Mouse (Mus musculus): ENCODE results near the gene Arhgef16. TPM values are rescaled to one million over a fixed set of nuclear protein-coding genes. Genes with fewer than 3 reads are reported as not detected.
A peak's percentile ranks its signal among the peaks of the same experiment; 100 is the strongest.

Gene Arhgef16
- 0.72 and 1.1 TPM in 2 replicates for polyA plus RNA-seq (2012; rRNA removed)

GRCm38 (mm10) chr4:154301466-154301881 is at the start of gene Arhgef16:
Arhgef16 (minus strand) TSS chr4:154301676.
- H3K36me3 ChIP-seq (ENCODE audit: control insufficient read depth, insufficient read depth, low read length), result no peaks in the 10 kb centered on the region
- peaks cover 3% of the 10 kb centered on the region; the same call in 1 of the 2 replicates for H3K4me1 ChIP-seq (ENCODE audit: control insufficient read depth, insufficient read depth, insufficient read length)
- TF ChIP-seq POLR2A (IDR thresholded peaks at IDR 0.05; ENCODE audit: low read depth, low read length) (no peak), CTCF (IDR thresholded peaks at IDR 0.05; ENCODE audit: extremely low read depth, insufficient read depth, insufficient read length, insufficient replicate concordance) (peak; percentile 62; the same call in 1 of the 2 replicates)
- H3K27me3 ChIP-seq (ENCODE audit: control insufficient read depth, insufficient read depth, low read length), result no peaks in the 10 kb centered on the region
- H3K4me3 ChIP-seq (ENCODE audit: extremely low read depth, insufficient read depth, insufficient read length), result no peak within 1 kb of the TSS
- no peak within 1 kb of the TSS for H3K27ac ChIP-seq (ENCODE audit: insufficient read depth, low read length)
- no peak for DNase-seq (ENCODE audit: low read depth in 1 of 2, low spot score in 2 of 2)
- WGBS, result 18% methylated on average over 7 of the region's 7 CpGs

DNA sequence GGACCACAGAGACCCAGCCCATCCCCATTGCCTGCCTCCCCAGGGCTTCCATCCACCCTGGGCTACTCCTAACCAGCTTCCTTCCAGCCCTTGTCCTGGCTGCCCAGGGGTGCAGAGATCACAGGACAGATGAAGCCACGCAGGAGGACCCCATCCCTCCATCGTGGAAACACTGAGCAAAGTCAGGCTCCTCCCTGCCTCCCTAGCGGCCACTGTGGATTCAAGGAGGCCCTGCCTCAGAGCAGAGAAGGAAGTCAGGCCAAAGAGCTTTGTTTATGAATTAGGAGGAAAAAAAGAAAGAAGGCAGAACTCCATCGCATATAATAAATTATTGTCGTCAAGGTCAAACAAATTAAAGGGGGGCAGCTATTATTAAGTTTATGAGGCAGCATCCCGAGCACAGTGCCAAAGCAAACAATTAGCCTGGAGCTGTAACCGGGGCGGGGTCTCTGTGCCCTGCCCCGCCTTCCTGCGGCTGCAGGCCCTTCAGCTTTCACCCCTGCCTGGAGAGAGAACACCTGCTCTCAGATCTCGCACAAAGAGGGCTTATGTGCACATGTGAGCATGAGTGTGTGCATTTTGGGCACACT is 46.8 kb upstream of the Arhgef16 start:
- DNase-seq (ENCODE audit: low read depth in 1 of 2, low spot score in 2 of 2), result no peak
- Histone ChIP-seq H3K27me3 (ENCODE audit: control insufficient read depth, insufficient read depth, low read length) (no peaks in the 10 kb centered on the region), H3K27ac (ENCODE audit: insufficient read depth, low read length) (no peak overlapping the region), H3K4me3 (ENCODE audit: extremely low read depth, insufficient read depth, insufficient read length) (no peak overlapping the region), H3K36me3 (ENCODE audit: control insufficient read depth, insufficient read depth, low read length) (no peaks in the 10 kb centered on the region), H3K4me1 (ENCODE audit: control insufficient read depth, insufficient read depth, insufficient read length) (no peaks in the 10 kb centered on the region)
- TF ChIP-seq POLR2A (IDR thresholded peaks at IDR 0.05; ENCODE audit: low read depth, low read length) (no peak), CTCF (IDR thresholded peaks at IDR 0.05; ENCODE audit: extremely low read depth, insufficient read depth, insufficient read length, insufficient replicate concordance) (no peak)
- WGBS, result 79% methylated on average over 11 of the region's 11 CpGs

DNA sequence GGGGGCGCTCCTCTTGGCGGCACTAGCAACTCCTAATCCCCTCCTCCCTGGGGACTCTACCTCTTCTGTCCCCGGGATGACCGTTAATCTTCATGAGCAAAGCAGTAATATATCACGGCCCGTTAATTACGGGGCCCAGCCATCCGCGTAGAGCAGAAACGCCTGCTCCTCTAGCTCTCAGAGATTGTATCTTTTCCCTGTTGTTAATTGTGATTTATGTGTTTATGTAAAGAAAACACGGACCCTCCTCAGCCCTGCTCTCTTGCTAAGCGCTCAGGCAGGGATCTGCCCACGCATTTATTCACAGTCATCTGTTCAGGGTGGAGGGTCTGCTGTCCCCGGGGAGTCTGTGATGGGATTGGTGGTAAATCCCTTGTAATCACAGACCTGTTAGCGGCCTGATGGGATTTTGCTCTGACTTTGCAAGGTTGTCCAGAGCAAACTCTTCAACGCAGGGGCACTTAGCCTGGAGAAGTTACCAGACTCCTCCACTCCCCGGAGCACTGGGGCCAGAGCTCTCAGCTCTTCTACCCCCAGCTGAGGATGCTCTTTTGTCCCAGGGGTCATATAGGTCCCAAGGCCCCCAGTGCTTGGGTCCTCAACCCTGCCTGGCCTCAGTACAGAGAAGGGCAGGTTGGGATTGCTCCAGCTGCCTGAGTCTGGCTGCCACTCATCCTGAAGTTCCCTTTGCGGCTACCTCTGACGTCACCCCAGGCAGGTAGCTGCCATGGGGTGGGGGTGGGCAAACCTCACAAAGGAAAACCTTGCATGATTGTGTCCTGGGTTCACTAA is 45.5 kb upstream of the Arhgef16 start:
- H3K4me1 ChIP-seq (ENCODE audit: control insufficient read depth, insufficient read depth, insufficient read length), result no peaks in the 10 kb centered on the region
- H3K4me3 ChIP-seq (ENCODE audit: extremely low read depth, insufficient read depth, insufficient read length), result no peak overlapping the region
- no peak overlapping the region for H3K27ac ChIP-seq (ENCODE audit: insufficient read depth, low read length)
- no peaks in the 10 kb centered on the region for H3K36me3 ChIP-seq (ENCODE audit: control insufficient read depth, insufficient read depth, low read length)
- TF ChIP-seq POLR2A (IDR thresholded peaks at IDR 0.05; ENCODE audit: low read depth, low read length) (no peak), CTCF (IDR thresholded peaks at IDR 0.05; ENCODE audit: extremely low read depth, insufficient read depth, insufficient read length, insufficient replicate concordance) (no peak)
- H3K27me3 ChIP-seq (ENCODE audit: control insufficient read depth, insufficient read depth, low read length), result no peaks in the 10 kb centered on the region
- 92% methylated on average over 19 of the region's 19 CpGs for WGBS
- DNase-seq (ENCODE audit: low read depth in 1 of 2, low spot score in 2 of 2), result no peak

GRCm38 (mm10) chr4:154336650-154337049 is 35.2 kb upstream of the Arhgef16 start:
- TF ChIP-seq POLR2A (IDR thresholded peaks at IDR 0.05; ENCODE audit: low read depth, low read length) (no peak), CTCF (IDR thresholded peaks at IDR 0.05; ENCODE audit: extremely low read depth, insufficient read depth, insufficient read length, insufficient replicate concordance) (no peak)
- no peak overlapping the region for H3K4me3 ChIP-seq (ENCODE audit: extremely low read depth, insufficient read depth, insufficient read length)
- H3K27ac ChIP-seq (ENCODE audit: insufficient read depth, low read length), result no peak overlapping the region
- WGBS, result 84% methylated on average over 10 of the region's 10 CpGs
- H3K36me3 ChIP-seq (ENCODE audit: control insufficient read depth, insufficient read depth, low read length), result no peaks in the 10 kb centered on the region
- H3K4me1 ChIP-seq (ENCODE audit: control insufficient read depth, insufficient read depth, insufficient read length), result no peaks in the 10 kb centered on the region
- DNase-seq (ENCODE audit: low read depth in 1 of 2, low spot score in 2 of 2), result no peak
- no peaks in the 10 kb centered on the region for H3K27me3 ChIP-seq (ENCODE audit: control insufficient read depth, insufficient read depth, low read length)

DNA sequence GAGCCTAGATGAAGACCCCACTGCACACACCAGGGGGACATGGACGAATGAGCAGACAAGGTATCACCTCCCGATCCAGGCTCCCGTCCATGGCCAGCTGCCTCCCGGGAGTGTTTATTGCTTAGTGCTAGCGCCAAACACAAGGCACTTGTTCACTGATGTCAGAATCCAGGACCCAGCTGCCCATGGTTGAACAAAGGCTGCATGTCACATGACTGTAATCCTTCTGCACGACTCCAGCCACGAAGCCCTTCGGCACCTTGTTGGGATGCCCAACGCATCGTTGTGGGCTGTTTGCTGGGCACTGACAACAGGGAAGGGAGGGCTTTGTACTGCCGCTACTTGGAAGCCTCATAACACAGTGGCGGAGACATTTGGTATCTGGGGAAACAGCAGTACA is 34.3 kb upstream of the Arhgef16 start, which contains the start of gene B230104I21Rik:
Gene B230104I21Rik, plus strand, starts transcription at position 367 of the 400 bp plus-strand sequence.
- no peak for DNase-seq (ENCODE audit: low read depth in 1 of 2, low spot score in 2 of 2)
- Histone ChIP-seq H3K4me1 (ENCODE audit: control insufficient read depth, insufficient read depth, insufficient read length) (no peaks in the 10 kb centered on the region), H3K4me3 (ENCODE audit: extremely low read depth, insufficient read depth, insufficient read length) (peak within 1 kb of the TSS; percentile 41; the same call in 1 of the 2 replicates), H3K36me3 (ENCODE audit: control insufficient read depth, insufficient read depth, low read length) (no peaks in the 10 kb centered on the region), H3K27me3 (ENCODE audit: control insufficient read depth, insufficient read depth, low read length) (no peaks in the 10 kb centered on the region), H3K27ac (ENCODE audit: insufficient read depth, low read length) (no peak within 1 kb of the TSS)
- no peak for TF ChIP-seq POLR2A (IDR thresholded peaks at IDR 0.05; ENCODE audit: low read depth, low read length)
- no peak for TF ChIP-seq CTCF (IDR thresholded peaks at IDR 0.05; ENCODE audit: extremely low read depth, insufficient read depth, insufficient read length, insufficient replicate concordance)
- 88% methylated on average over 12 of the region's 12 CpGs for WGBS

DNA sequence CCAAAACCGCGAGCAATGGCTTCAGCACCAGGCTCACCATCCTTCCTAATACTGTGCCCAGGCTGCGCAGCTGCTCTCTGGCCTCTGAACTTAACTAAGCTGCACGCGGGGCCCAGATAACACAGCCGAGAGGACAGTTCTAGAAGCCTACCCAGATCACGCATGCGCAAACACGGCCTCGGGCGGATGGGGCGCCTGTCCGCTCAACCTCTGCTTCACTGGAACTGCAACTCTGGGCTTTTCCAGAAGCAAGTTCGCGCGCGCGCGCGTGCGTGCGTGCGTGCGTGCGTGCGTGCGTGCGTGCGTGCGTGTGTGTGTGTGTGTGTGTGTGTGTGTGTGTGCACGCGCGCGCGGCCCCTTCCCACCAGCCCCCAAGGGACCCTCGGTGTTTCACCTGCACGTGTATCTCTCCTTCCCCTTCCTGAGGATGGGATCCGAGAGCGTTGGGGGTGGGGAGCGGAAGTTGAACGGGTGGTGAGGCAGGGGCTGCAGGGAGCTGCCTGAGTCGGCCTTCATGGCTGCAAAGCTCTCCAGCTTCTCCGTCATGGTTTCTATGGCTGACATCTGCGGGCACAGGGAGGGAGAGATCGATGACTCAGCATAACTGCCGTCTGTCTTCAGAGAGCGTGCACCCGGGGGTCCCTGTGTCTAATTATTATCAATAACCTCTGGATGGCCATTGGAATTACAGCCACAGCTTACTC is 33.4 kb upstream of the Arhgef16 start:
- peak overlapping the region; percentile 41; the same call in 1 of the 2 replicates for H3K4me3 ChIP-seq (ENCODE audit: extremely low read depth, insufficient read depth, insufficient read length)
- TF ChIP-seq POLR2A (IDR thresholded peaks at IDR 0.05; ENCODE audit: low read depth, low read length), result no peak
- TF ChIP-seq CTCF (IDR thresholded peaks at IDR 0.05; ENCODE audit: extremely low read depth, insufficient read depth, insufficient read length, insufficient replicate concordance), result no peak

More for the DNA sequence above, 33.4 kb upstream of the Arhgef16 start:
- Histone ChIP-seq H3K4me1 (ENCODE audit: control insufficient read depth, insufficient read depth, insufficient read length) (no peaks in the 10 kb centered on the region), H3K27me3 (ENCODE audit: control insufficient read depth, insufficient read depth, low read length) (no peaks in the 10 kb centered on the region), H3K36me3 (ENCODE audit: control insufficient read depth, insufficient read depth, low read length) (no peaks in the 10 kb centered on the region), H3K27ac (ENCODE audit: insufficient read depth, low read length) (no peak overlapping the region)
- peak in 1 of 2 experiments; percentile 5 for DNase-seq (ENCODE audit: low read depth in 1 of 2, low spot score in 2 of 2)
- 81% methylated on average over 48 of the region's 48 CpGs for WGBS

All from spleen, adult 2 months (tissue).